Mouse (Mus musculus) megakaryocyte, embryonic 14.5 days (primary cell): Measurements from ENCODE around the gene Slc5a11.

Source experiments
- FLI1 ChIP-seq: IDR thresholded peaks from 2 replicates; pipeline ENCODE4 v1.6.1; 2012; ENCODE audit warnings: low read length, inconsistent platforms, mixed read lengths
- GATA1 ChIP-seq: IDR thresholded peaks from 3 replicates; pipeline ENCODE4 v1.6.1; 2012; ENCODE audit warnings: mixed read lengths, low read length, inconsistent platforms, borderline replicate concordance

- TF ChIP-seq GATA1 (no peak), FLI1 (no peak)
These were observed 79.3 kb downstream of the Slc5a11 start for GRCm38 (mm10) chr7:123293898-123294297.
